Mouse (Mus musculus) ES-Bruce4 (cell line): ENCODE measurements around the gene Phpt1. TPM values are rescaled to one million over a fixed set of nuclear protein-coding genes. Genes with fewer than 3 reads are reported as not detected.

Source experiments
- H3K27ac ChIP-seq: 2 replicates; pipeline ENCODE4 v1.5.1; 2012; ENCODE audit warnings: low read length, inconsistent platforms; ENCODE audit not compliant: insufficient read depth
- H3K27me3 ChIP-seq: 2 replicates; pipeline ENCODE4 v1.6.1; 2012; ENCODE audit warnings: mild to moderate bottlenecking, low read length, inconsistent platforms; ENCODE audit not compliant: control insufficient read depth, poor library complexity, insufficient read depth, severe bottlenecking
- H3K36me3 ChIP-seq: 2 replicates; pipeline ENCODE4 v1.6.1; 2012; ENCODE audit warnings: inconsistent platforms, mild to moderate bottlenecking, low read length, moderate library complexity; ENCODE audit not compliant: control insufficient read depth, poor library complexity, insufficient read depth, severe bottlenecking
- H3K4me1 ChIP-seq: one replicate; pipeline ENCODE4 v1.8.1; 2011; ENCODE audit warnings: low read length; ENCODE audit not compliant: control insufficient read depth, insufficient read depth
- H3K4me3 ChIP-seq: 2 replicates; pipeline ENCODE4 v1.5.1; 2011; ENCODE audit warnings: low read depth, mild to moderate bottlenecking, low read length
- H3K9ac ChIP-seq: 2 replicates; pipeline ENCODE4 v1.6.1; 2012; ENCODE audit warnings: low read depth, mild to moderate bottlenecking, inconsistent platforms; ENCODE audit not compliant: poor library complexity, severe bottlenecking
- H3K9me3 ChIP-seq: replicated peaks from 2 replicates; pipeline ENCODE4 v1.6.1; 2012; ENCODE audit warnings: mild to moderate bottlenecking, low read length, inconsistent platforms; ENCODE audit not compliant: control insufficient read depth, poor library complexity, insufficient read depth, severe bottlenecking
- CTCF ChIP-seq: IDR thresholded peaks from one replicate; pipeline ENCODE4 v1.8.1; 2011; ENCODE audit warnings: low read depth, low read length
- EP300 ChIP-seq: IDR thresholded peaks from 2 replicates; pipeline ENCODE4 v1.6.1; 2011; ENCODE audit warnings: low read depth, low read length; ENCODE audit not compliant: insufficient read depth
- POLR2A ChIP-seq: IDR thresholded peaks from one replicate; pipeline ENCODE4 v1.8.1; 2011; ENCODE audit warnings: low read length; ENCODE audit not compliant: insufficient read depth
- polyA plus RNA-seq: library from polyadenylated mRNA; stranded (reverse); fragments of >200 nt; gene quantifications from 2 replicates; pipeline ENCODE4 v1.2.4, GENCODE M21; 2011; ENCODE audit warnings: low read depth; ENCODE audit not compliant: missing spikeins, insufficient read depth, insufficient read length

Gene Phpt1
- polyA plus RNA-seq, 1 experiment: 37.0 TPM

- Histone ChIP-seq H3K36me3 (no peaks in the 10 kb centered on the region), H3K9me3 (no peaks in the 10 kb centered on the region), H3K4me1 (no peaks in the 10 kb centered on the region), H3K27ac (no peak overlapping the region), H3K27me3 (no peaks in the 10 kb centered on the region), H3K4me3 (no peak overlapping the region), H3K9ac (no peak overlapping the region)
- TF ChIP-seq CTCF (no peak), EP300 (no peak), POLR2A (no peak)
These were observed 9.1 kb upstream of the Phpt1 start for GRCm38 (mm10) chr2:25584152-25584551.

GRCm38 (mm10) chr2:25583571-25583970 lies 8.5 kb upstream of the Phpt1 start:
- H3K4me1 ChIP-seq: no peaks in the 10 kb centered on the region
- H3K36me3 ChIP-seq: no peaks in the 10 kb centered on the region
- TF ChIP-seq POLR2A (no peak), EP300 (no peak), CTCF (no peak)
- H3K27me3 ChIP-seq: peaks cover 5% of the 10 kb centered on the region; the same call in 1 of the 2 replicates
- H3K27ac ChIP-seq: no peak overlapping the region
- H3K9me3 ChIP-seq: no peaks in the 10 kb centered on the region
- no peak overlapping the region for H3K9ac ChIP-seq
- H3K4me3 ChIP-seq: no peak overlapping the region

- no peaks in the 10 kb centered on the region for H3K36me3 ChIP-seq
- no peak overlapping the region for H3K9ac ChIP-seq
- H3K27me3 ChIP-seq: peaks cover 5% of the 10 kb centered on the region; the same call in 1 of the 2 replicates
- H3K4me1 ChIP-seq: no peaks in the 10 kb centered on the region
- no peak for TF ChIP-seq EP300
- TF ChIP-seq POLR2A: no peak
- no peak for TF ChIP-seq CTCF
- H3K9me3 ChIP-seq: no peaks in the 10 kb centered on the region
- H3K27ac ChIP-seq: no peak overlapping the region
- no peak overlapping the region for H3K4me3 ChIP-seq
These were observed 8.1 kb upstream of the Phpt1 start for GRCm38 (mm10) chr2:25583120-25583481.

GRCm38 (mm10) chr2:25582466-25583119 lies 7.6 kb upstream of the Phpt1 start:
- Histone ChIP-seq H3K4me3 (no peak overlapping the region), H3K4me1 (no peaks in the 10 kb centered on the region), H3K27ac (no peak overlapping the region), H3K9me3 (no peaks in the 10 kb centered on the region), H3K36me3 (no peaks in the 10 kb centered on the region), H3K27me3 (peaks cover 5% of the 10 kb centered on the region; the same call in 1 of the 2 replicates), H3K9ac (no peak overlapping the region)
- no peak for TF ChIP-seq CTCF
- no peak for TF ChIP-seq POLR2A
- TF ChIP-seq EP300: no peak

- Histone ChIP-seq H3K9ac (no peak overlapping the region), H3K4me1 (no peaks in the 10 kb centered on the region), H3K9me3 (no peaks in the 10 kb centered on the region), H3K27ac (no peak overlapping the region), H3K36me3 (no peaks in the 10 kb centered on the region), H3K27me3 (peaks cover 5% of the 10 kb centered on the region; the same call in 1 of the 2 replicates), H3K4me3 (no peak overlapping the region)
- TF ChIP-seq EP300 (no peak), CTCF (no peak), POLR2A (no peak)
These were observed 6.9 kb upstream of the Phpt1 start for GRCm38 (mm10) chr2:25581901-25582301.

GRCm38 (mm10) chr2:25581294-25581864 lies 6.4 kb upstream of the Phpt1 start, which contains the start of gene Ajm1:
Gene Ajm1, minus strand, starts transcription at chr2:25581757.
- TF ChIP-seq CTCF (peak; percentile 82), POLR2A (no peak)
- no peaks in the 10 kb centered on the region for H3K9me3 ChIP-seq
- no peaks in the 10 kb centered on the region for H3K36me3 ChIP-seq
- H3K9ac ChIP-seq: no peak within 1 kb of the TSS
- H3K4me1 ChIP-seq: no peaks in the 10 kb centered on the region
- no peak within 1 kb of the TSS for H3K27ac ChIP-seq
- H3K27me3 ChIP-seq: peaks cover 5% of the 10 kb centered on the region; the same call in 1 of the 2 replicates
- 0 out of 2 replicates have a peak within 1 kb of the TSS, but pooled peaks have one; percentile 22 for H3K4me3 ChIP-seq
